Mouse (Mus musculus) small intestine, adult 2 months (tissue): ENCODE measurements around the gene Morn1. TPM values are rescaled to one million over a fixed set of nuclear protein-coding genes. Genes with fewer than 3 reads are reported as not detected.

Experiments used
- H3K27ac ChIP-seq: fragments of 200-500 bp; 2 replicates; pipeline ENCODE4 v1.5.1; 2012; ENCODE audit warnings: low read depth, low read length, control low read depth, inconsistent platforms; ENCODE audit not compliant: insufficient read depth
- H3K27me3 ChIP-seq: fragments of 200-500 bp; 2 replicates; pipeline ENCODE4 v1.6.1; 2012; ENCODE audit warnings: mild to moderate bottlenecking, moderate library complexity, low read length, inconsistent platforms; ENCODE audit not compliant: control insufficient read depth, insufficient read depth
- H3K36me3 ChIP-seq: fragments of 200-500 bp; 2 replicates; pipeline ENCODE4 v1.6.1; 2012; ENCODE audit warnings: mild to moderate bottlenecking, low read length, control low read depth, inconsistent platforms; ENCODE audit not compliant: control insufficient read depth, insufficient read depth
- H3K4me1 ChIP-seq: fragments of 200-500 bp; 2 replicates; pipeline ENCODE4 v1.6.1; 2012; ENCODE audit warnings: low read length, inconsistent platforms, mixed read lengths; ENCODE audit not compliant: control insufficient read depth, insufficient read depth, insufficient read length
- H3K4me3 ChIP-seq: fragments of 200-500 bp; 2 replicates; pipeline ENCODE4 v1.5.1; 2012; ENCODE audit warnings: low read depth, mild to moderate bottlenecking, control low read depth, inconsistent platforms, low read length, moderate library complexity
- CTCF ChIP-seq: fragments of 200-500 bp; IDR thresholded peaks from 2 replicates; pipeline ENCODE4 v1.5.1; 2012; ENCODE audit warnings: low read depth, mild to moderate bottlenecking, control low read depth, inconsistent platforms, low read length, moderate library complexity, mixed read lengths; ENCODE audit not compliant: insufficient replicate concordance, insufficient read length; ENCODE audit errors: extremely low read depth
- POLR2A ChIP-seq: fragments of 200-500 bp; IDR thresholded peaks from 2 replicates; pipeline ENCODE4 v1.6.1; 2012; ENCODE audit warnings: low read depth, mild to moderate bottlenecking, control low read depth, inconsistent platforms, low read length, moderate library complexity
- WGBS: fragments of 180-500 bp; shearing (Covaris S2); methylation state at CpG from one replicate; pipeline ENCODE4 v1.1.7; 2018; 5-methylcytosine and 5-hydroxymethylcytosine counted together
- polyA plus RNA-seq: library from polyadenylated mRNA; depleted of rRNA; stranded (reverse); fragments of >200 nt; gene quantifications from 2 replicates; pipeline ENCODE4 v1.2.3, GENCODE M21; 2012

The Morn1 gene
- polyA plus RNA-seq, 1 experiment = 3.1 TPM

- peaks cover 29% of the 10 kb centered on the region for H3K36me3 ChIP-seq
- TF ChIP-seq POLR2A (no peak), CTCF (no peak)
- H3K27ac ChIP-seq = no peak overlapping the region
- H3K27me3 ChIP-seq = no peaks in the 10 kb centered on the region
- peaks cover 32% of the 10 kb centered on the region for H3K4me1 ChIP-seq
- 75% methylated on average over 3 of the region's 3 CpGs for WGBS
- H3K4me3 ChIP-seq = no peak overlapping the region
Observed at GRCm38 (mm10) chr4:155153389-155154072, 67.2 kb downstream of the Morn1 start.

- no peak overlapping the region for H3K4me3 ChIP-seq
- no peaks in the 10 kb centered on the region for H3K27me3 ChIP-seq
- H3K36me3 ChIP-seq = peaks cover 42% of the 10 kb centered on the region
- peaks cover 18% of the 10 kb centered on the region for H3K4me1 ChIP-seq
- WGBS = 67% methylated on average over 11 of the region's 11 CpGs
- no peak overlapping the region for H3K27ac ChIP-seq
- TF ChIP-seq CTCF (no peak), POLR2A (no peak)
Observed at GRCm38 (mm10) chr4:155154986-155155385, 68.6 kb downstream of the Morn1 start.

GRCm38 (mm10) chr4:155156734-155157133 is 70.4 kb downstream of the Morn1 start:
- Histone ChIP-seq H3K4me1 (peaks cover 7% of the 10 kb centered on the region), H3K27me3 (no peaks in the 10 kb centered on the region), H3K4me3 (no peak overlapping the region), H3K27ac (no peak overlapping the region), H3K36me3 (peaks cover 42% of the 10 kb centered on the region)
- WGBS = 94% methylated on average over 17 of the region's 17 CpGs
- no peak for TF ChIP-seq POLR2A
- no peak for TF ChIP-seq CTCF

- WGBS = 92% methylated on average over 27 of the region's 27 CpGs
- Histone ChIP-seq H3K27me3 (no peaks in the 10 kb centered on the region), H3K36me3 (peaks cover 42% of the 10 kb centered on the region), H3K4me3 (no peak overlapping the region), H3K4me1 (peaks cover 14% of the 10 kb centered on the region), H3K27ac (no peak overlapping the region)
- TF ChIP-seq POLR2A (no peak), CTCF (no peak)
Observed at GRCm38 (mm10) chr4:155157871-155158542, 71.6 kb downstream of the Morn1 start.

GRCm38 (mm10) chr4:155158543-155158917 is 72.2 kb downstream of the Morn1 start:
- 86% methylated on average over 8 of the region's 8 CpGs for WGBS
- Histone ChIP-seq H3K36me3 (peaks cover 42% of the 10 kb centered on the region), H3K27me3 (no peaks in the 10 kb centered on the region), H3K27ac (no peak overlapping the region), H3K4me1 (peaks cover 18% of the 10 kb centered on the region), H3K4me3 (no peak overlapping the region)
- TF ChIP-seq CTCF = no peak
- no peak for TF ChIP-seq POLR2A

- TF ChIP-seq CTCF = no peak
- TF ChIP-seq POLR2A = no peak; the same call in 1 of the 2 replicates
- no peaks in the 10 kb centered on the region for H3K27me3 ChIP-seq
- peaks cover 21% of the 10 kb centered on the region for H3K36me3 ChIP-seq
- H3K4me3 ChIP-seq = no peak overlapping the region
- peaks cover 46% of the 10 kb centered on the region for H3K4me1 ChIP-seq
- H3K27ac ChIP-seq = peak overlapping the region; percentile 94
- WGBS = 21% methylated on average over 7 of the region's 7 CpGs
Observed at GRCm38 (mm10) chr4:155162433-155163319, 76.3 kb downstream of the Morn1 start.

GRCm38 (mm10) chr4:155163320-155163651 is 76.9 kb downstream of the Morn1 start:
- WGBS = 13% methylated on average over 4 of the region's 4 CpGs
- no peak for TF ChIP-seq POLR2A
- TF ChIP-seq CTCF = no peak
- H3K36me3 ChIP-seq = peaks cover 15% of the 10 kb centered on the region
- H3K4me3 ChIP-seq = no peak overlapping the region
- H3K4me1 ChIP-seq = peaks cover 46% of the 10 kb centered on the region
- H3K27me3 ChIP-seq = no peaks in the 10 kb centered on the region
- peak overlapping the region; percentile 94 for H3K27ac ChIP-seq
